Mouse (Mus musculus) thymus, adult 2 months (tissue): Measurements from ENCODE around the gene Ano8.

ENCODE experiments used
- CTCF ChIP-seq: fragments of 200-500 bp; IDR thresholded peaks from 2 replicates; pipeline ENCODE4 v1.5.1; 2012; ENCODE audit warnings: mild to moderate bottlenecking, control low read depth, low read length, moderate library complexity, borderline replicate concordance; ENCODE audit not compliant: control insufficient read depth, poor library complexity, insufficient read depth; ENCODE audit errors: extremely low read depth
- POLR2A ChIP-seq: fragments of 200-500 bp; IDR thresholded peaks from 2 replicates; pipeline ENCODE4 v1.6.1; 2012; ENCODE audit warnings: mild to moderate bottlenecking, low read length, control low read depth, moderate library complexity; ENCODE audit not compliant: control insufficient read depth, poor library complexity, insufficient read depth; ENCODE audit errors: extremely low read depth

- no peak for TF ChIP-seq CTCF
- no peak for TF ChIP-seq POLR2A
Observed at GRCm38 (mm10) chr8:71454668-71455067, 31.1 kb downstream of the Ano8 start.
